Mouse (Mus musculus) layer of hippocampus, adult 18-20 months (tissue): ENCODE results near the gene 4930583I09Rik. TPM values are rescaled to one million over a fixed set of nuclear protein-coding genes. Genes with fewer than 3 reads are reported as not detected.

Source experiments
- DNase-seq, 2 experiments: peaks; one replicate each; pipeline ENCODE4 v3.0.0; 2022; ENCODE audit warnings: low spot score in 2 of 2
- long read RNA-seq: library from polyadenylated mRNA; stranded (forward); transcript quantifications from one replicate; pipeline ENCODE4 v2.0.0, GENCODE M21; 2021
- total RNA-seq, 2 experiments: library from RNA; stranded (reverse); gene quantifications; 2 replicates each; pipeline ENCODE4 v1.2.3; 2021

The 4930583I09Rik gene
- total RNA-seq: not detected
- long read RNA-seq: 0 reads

DNA sequence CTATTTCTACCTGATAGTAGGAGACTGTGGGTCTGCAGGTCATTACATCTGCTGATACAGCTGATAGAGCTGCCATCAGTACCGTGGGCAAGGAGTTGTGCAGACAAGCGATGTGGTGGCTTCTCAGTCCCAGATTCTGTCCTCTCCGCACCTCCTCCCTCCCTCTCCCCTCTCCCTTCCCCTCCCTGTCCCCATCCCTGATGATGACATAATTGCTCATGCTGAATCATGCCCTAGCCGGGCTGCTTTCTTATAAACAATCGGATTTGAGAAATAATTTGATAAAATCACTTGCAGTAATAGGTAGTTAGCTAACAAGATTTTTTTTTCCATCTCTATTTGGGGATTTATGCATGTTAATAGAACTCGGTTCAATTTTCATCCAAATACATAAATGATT is at the start of gene 4930583I09Rik:
TSS of gene 4930583I09Rik (minus strand) at position 144 of the 400 bp plus-strand sequence.
- no peak for DNase-seq

DNA sequence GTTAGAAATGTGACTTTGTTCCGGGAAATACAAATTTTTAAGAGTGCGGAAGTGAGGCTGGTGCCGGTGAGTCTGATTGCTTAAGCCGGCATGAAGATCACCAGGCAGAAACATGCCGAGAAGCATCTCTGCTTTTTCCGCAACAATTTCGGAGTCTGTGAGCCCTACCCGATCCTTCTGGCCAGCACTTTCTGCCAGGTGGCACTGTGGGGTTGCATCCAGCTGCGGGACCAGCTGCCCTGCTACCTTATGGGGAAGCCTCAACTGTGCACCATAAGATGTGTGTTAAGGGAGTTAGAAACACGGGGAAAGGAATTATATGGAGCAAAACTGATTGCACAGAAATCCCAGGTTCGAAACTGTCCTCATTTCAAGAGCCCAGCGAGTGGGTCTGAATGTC is 40.2 kb upstream of the 4930583I09Rik start:
- DNase-seq: no peak

DNA sequence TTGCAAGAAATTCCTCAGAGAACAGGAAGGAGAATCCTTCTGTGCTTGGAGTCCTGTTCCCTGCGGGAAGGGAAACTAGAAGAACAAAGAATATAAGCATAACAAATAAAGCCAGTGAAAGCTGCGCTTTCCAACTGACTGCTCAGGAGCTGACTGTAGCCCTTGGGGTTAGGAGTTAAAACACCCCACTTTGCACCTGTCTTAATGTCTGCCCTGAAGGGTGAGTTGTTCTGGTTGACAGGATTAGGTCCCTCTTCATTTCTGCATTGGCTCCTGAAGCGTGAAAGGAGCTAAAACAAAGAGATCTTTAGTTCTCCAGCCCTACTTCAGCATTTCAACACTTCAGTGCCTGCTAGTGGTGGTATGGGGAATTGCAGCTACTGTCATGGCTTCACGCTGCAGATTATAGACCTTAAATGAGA is 37.8 kb upstream of the 4930583I09Rik start:
- peak in 1 of 2 experiments; percentile 20 for DNase-seq

- no peak for DNase-seq
Measured at GRCm38 (mm10) chr17:64863817-64864216, 27.9 kb upstream of the 4930583I09Rik start.

- DNase-seq: no peak
Measured at GRCm38 (mm10) chr17:64860963-64861362, 25.1 kb upstream of the 4930583I09Rik start.

GRCm38 (mm10) chr17:64858848-64859247 is 23.0 kb upstream of the 4930583I09Rik start:
- DNase-seq: no peak

DNA sequence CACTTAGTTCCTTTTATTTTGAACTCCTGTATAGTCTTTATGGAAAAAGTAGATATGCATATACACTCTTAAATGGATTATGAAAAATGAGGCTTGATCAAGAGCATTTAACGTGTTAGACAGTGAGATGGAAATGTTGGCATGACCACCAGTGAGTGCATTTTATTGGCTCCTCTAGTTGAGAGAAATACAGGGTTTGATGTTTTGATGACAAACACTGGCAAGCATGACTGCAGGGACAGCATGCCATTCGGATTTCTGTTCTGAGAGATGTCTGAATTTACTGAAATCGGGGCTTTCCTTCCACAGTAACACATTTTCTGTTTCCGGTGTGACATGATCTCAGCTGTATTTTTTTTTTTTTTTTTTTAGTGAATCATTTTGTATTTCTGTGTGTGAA is 12.2 kb upstream of the 4930583I09Rik start:
- no peak for DNase-seq

GRCm38 (mm10) chr17:64846654-64847053 is 10.8 kb upstream of the 4930583I09Rik start:
- no peak for DNase-seq

DNA sequence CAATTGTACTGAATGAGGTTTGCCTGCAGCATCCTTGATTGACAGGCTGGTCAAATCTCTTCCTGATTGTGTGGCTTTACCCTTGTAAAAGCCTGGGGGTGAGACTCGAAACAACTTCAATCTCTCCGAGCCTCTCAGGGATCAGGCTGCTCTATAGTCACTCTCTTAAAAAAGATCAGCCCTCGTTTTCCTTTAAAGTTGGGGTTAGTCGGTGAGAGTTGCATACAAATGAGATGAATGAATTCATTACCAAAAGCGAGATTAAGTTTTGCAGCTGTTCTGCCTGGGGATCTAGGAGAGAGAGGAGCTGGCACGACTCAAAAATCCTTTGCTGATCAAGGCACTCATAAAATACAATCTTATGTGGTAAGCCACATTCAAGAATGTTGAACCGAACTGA is 1.0 kb upstream of the 4930583I09Rik start:
- peak in 1 of 2 experiments; percentile 20 for DNase-seq

- DNase-seq: no peak
Measured at GRCm38 (mm10) chr17:64836352-64836751, 481 bp upstream of the 4930583I09Rik start.

- DNase-seq: no peak
Measured at GRCm38 (mm10) chr17:64833906-64834490, 1.9 kb downstream of the 4930583I09Rik start.

DNA sequence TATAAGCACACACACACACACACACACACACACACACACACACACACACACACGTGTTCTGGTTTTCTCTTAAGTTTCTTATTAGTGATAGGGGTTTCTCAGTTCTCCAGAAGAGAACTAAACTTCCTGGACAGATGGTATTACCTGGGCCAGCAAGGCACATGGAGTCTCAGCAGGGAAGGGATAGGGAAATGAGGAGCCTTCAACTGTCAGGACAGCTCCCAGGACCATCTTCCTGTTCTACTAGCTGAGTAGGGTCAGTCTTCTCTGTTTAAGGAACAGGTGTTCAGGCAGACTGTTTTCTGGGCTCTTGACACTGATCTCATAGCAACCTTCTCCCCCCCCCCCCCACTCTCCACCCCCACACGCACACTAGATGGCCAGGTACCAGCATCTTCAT is 2.8 kb downstream of the 4930583I09Rik start:
- no peak for DNase-seq

- no peak for DNase-seq
Measured at GRCm38 (mm10) chr17:64827482-64827881, 8.4 kb downstream of the 4930583I09Rik start.

- DNase-seq: no peak
Measured at GRCm38 (mm10) chr17:64826843-64827242, 9.0 kb downstream of the 4930583I09Rik start.

DNA sequence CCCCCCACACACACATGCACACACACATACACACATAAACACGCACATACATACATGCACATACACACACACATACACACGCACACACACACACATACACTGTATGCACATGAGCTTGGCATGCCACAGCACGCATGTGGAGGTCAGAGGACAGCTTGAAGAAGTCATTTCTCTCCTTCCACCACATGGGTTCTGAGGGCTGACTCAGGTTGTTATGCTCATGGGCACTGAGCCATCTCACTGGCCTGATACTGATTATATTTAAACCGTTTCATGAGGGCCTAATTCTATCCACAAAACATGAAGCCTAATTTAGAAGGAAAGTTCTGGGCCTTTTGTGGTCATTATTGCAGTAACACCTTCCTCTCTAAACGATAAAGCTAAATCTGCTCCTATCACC is 13.3 kb downstream of the 4930583I09Rik start:
- no peak for DNase-seq

GRCm38 (mm10) chr17:64820841-64821593 is 14.9 kb downstream of the 4930583I09Rik start:
- DNase-seq: no peak

GRCm38 (mm10) chr17:64816298-64816697 is 19.6 kb downstream of the 4930583I09Rik start:
- DNase-seq: no peak

DNA sequence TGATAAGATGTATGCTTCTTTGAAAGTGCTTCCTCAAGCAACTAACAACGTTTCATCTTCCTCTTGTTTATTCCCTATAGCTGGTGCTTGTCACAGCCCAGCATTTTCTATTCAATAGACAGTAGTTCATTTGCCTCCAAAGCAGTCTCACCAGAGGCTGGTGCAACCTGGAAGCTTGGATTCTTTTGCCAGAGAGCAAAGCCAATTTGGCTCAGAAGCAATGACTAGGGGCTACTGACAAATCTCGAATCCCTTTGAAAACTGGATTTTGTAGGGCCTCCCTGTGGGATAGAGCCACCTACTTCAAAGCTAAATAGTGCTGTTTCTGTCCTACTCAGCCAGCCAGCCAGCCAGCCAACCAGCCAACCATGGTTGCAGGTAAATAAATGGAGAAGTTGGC is 20.1 kb downstream of the 4930583I09Rik start:
- no peak for DNase-seq

GRCm38 (mm10) chr17:64813568-64813967 is 22.3 kb downstream of the 4930583I09Rik start:
- DNase-seq: no peak

GRCm38 (mm10) chr17:64806035-64806589 is 29.8 kb downstream of the 4930583I09Rik start:
- no peak for DNase-seq

DNA sequence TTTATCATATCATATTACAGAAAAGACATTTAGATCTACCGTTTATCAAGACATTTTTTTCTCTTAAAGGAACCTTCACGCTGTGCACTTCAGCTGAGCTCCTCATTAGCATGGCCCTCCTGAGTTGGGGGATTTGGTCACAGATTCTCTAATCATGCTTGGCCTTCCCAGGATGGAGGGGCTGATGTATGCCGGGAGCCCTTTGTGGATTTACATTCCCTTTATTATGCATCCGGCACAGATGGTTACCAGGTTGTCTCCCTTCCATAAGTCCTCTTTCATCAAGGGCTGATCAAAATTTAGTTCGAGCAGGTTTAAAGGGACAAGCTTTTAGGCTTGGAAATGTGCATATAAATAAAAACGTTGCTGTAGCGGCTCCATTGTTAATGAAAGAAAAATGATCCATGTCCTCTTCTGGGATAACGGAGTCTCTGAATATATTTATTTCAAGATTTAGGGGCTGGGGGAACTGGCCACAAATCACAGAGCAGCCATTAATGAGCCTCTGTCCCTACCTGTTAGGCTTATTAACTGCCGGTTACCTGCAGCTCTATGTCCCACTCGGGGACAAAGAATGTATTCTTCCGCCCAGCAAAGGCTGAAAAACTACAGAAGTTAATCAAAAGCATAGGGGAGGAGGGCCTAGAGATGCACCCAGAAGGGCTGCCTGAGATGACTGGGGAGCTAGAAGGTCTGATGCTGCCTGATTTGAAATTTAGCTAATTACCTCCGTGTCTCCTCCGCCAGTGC is 31.3 kb downstream of the 4930583I09Rik start:
- DNase-seq: no peak

- DNase-seq: no peak
Measured at GRCm38 (mm10) chr17:64802956-64803275, 33.0 kb downstream of the 4930583I09Rik start.
